Mouse (Mus musculus) liver, embryonic 14.5 days (tissue): Measurements from ENCODE around the gene Astn2. TPM values are rescaled to one million over a fixed set of nuclear protein-coding genes. Genes with fewer than 3 reads are reported as not detected.

Experiments
- ATAC-seq: fragments of 200-750 bp; cut with Nextera tagmentation; 2 replicates; pipeline ENCODE4 v1.8.0; 2017; ENCODE audit warnings: moderate number of reproducible peaks, mild to moderate bottlenecking, moderate library complexity; ENCODE audit not compliant: insufficient read depth
- DNase-seq, 3 experiments: peaks; one replicate each; pipeline ENCODE4 v3.0.0-alpha.2; 2012 to 2013; ENCODE audit warnings: low read depth in 3 of 3, low spot score in 3 of 3
- H3K27ac ChIP-seq: fragments of 300-500 bp; sonication (generic); 2 replicates; pipeline ENCODE4 v1.5.1; 2014; ENCODE audit warnings: moderate library complexity, mild to moderate bottlenecking, control low read depth, inconsistent platforms
- H3K27me3 ChIP-seq: fragments of 300-500 bp; sonication (generic); 2 replicates; pipeline ENCODE4 v1.6.1; 2014; ENCODE audit warnings: mild to moderate bottlenecking, low read length, moderate library complexity; ENCODE audit not compliant: control insufficient read depth, insufficient read depth
- H3K36me3 ChIP-seq: fragments of 300-500 bp; sonication (generic); replicated peaks from 2 replicates; pipeline ENCODE4 v1.6.1; 2014; ENCODE audit warnings: low read depth; ENCODE audit not compliant: control insufficient read depth, insufficient read depth
- H3K4me1 ChIP-seq, 2 experiments: fragments of 200-500 bp in 1 of 2; fragments of 300-500 bp in 1 of 2; sonication (generic) in 1 of 2; replicated peaks; 2 replicates each; pipeline ENCODE4 v1.6.1; 2012 to 2014; ENCODE audit warnings: antibody characterized with exemption in 1 of 2, inconsistent platforms in 1 of 2, low read length in 1 of 2; ENCODE audit not compliant: control insufficient read depth in 2 of 2, insufficient read depth in 2 of 2
- H3K4me2 ChIP-seq: fragments of 300-500 bp; sonication (generic); 2 replicates; pipeline ENCODE4 v1.6.1; 2014; ENCODE audit warnings: low read depth, mild to moderate bottlenecking, control low read depth, moderate library complexity
- H3K4me3 ChIP-seq, 2 experiments: fragments of 200-500 bp in 1 of 2; fragments of 300-500 bp in 1 of 2; sonication (generic) in 1 of 2; 2 replicates each; pipeline ENCODE4 v1.5.1; 2012 to 2014; ENCODE audit warnings: low read depth in 2 of 2, low read length in 2 of 2, mild to moderate bottlenecking in 2 of 2, control low read depth in 1 of 2, inconsistent platforms in 1 of 2, moderate library complexity in 1 of 2; ENCODE audit not compliant: insufficient read depth in 1 of 2
- H3K9ac ChIP-seq: fragments of 300-500 bp; sonication (generic); replicated peaks from 2 replicates; pipeline ENCODE4 v1.6.1; 2014; ENCODE audit warnings: mild to moderate bottlenecking, control low read depth, moderate library complexity
- H3K9me3 ChIP-seq: fragments of 300-500 bp; sonication (generic); 2 replicates; pipeline ENCODE4 v1.6.1; 2016; ENCODE audit warnings: low read length, mixed read lengths; ENCODE audit not compliant: control insufficient read depth
- CTCF ChIP-seq: IDR thresholded peaks from 2 replicates; pipeline ENCODE4 v1.5.1; 2016; ENCODE audit warnings: antibody characterized with exemption, low read depth, control low read depth
- EP300 ChIP-seq: IDR thresholded peaks from 2 replicates; pipeline ENCODE4 v1.6.1; 2016; ENCODE audit warnings: antibody characterized with exemption, low read depth
- WGBS: fragments of 180-500 bp; shearing (Covaris S2); extraction: QIAGEN DNeasy Blood & Tissue Kit; methylation state at CpG from one replicate; pipeline ENCODE4 v1.1.7; 2014; ENCODE audit not compliant: insufficient replicate concordance; 5-methylcytosine and 5-hydroxymethylcytosine counted together
- polyA plus RNA-seq, 2 experiments: library from polyadenylated mRNA; depleted of rRNA in 1 of 2; stranded (reverse) in 1 of 2; unstranded in 1 of 2; fragments of >200 nt; fragmentation: Nextera tagmentation in 1 of 2; extraction: Ambion mirVana in 1 of 2; gene quantifications; 2 replicates each; pipeline versions ENCODE4 v1.2.1 to v1.2.3; 2012 to 2014

The Astn2 gene
- polyA plus RNA-seq, 2 experiments: 0.16 TPM; not detected in 1

- DNase-seq: no peak
Measured at GRCm38 (mm10) chr4:65813500-65814175, 590.8 kb downstream of the Astn2 start.

DNA sequence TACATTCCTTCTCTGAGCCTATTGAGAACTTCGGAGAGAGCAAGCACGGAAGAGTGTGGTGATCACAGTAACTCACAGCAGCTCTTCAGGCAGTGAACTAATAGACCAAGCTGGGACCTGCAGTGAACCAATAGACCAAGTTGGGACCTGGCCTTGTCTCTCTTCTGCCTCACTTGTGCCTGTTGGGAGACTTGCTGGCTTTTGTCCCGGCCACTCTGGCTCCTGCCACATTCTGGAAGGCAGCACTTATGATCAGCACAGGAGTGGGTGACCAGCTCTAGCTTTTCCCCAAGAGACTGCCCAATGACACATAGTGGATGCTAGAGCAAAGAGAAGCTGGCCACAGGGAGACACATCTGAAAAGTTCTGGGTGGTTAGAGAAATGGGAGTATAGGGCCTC, 597.1 kb downstream of the Astn2 start:
- WGBS: 55% methylated on average over 3 of the region's 3 CpGs
- Histone ChIP-seq H3K4me1 (no peaks in the 10 kb centered on the region), H3K27ac (no peak overlapping the region), H3K4me3 (no peak overlapping the region), H3K4me2 (no peak overlapping the region), H3K27me3 (no peaks in the 10 kb centered on the region), H3K9me3 (no peaks in the 10 kb centered on the region), H3K9ac (no peak overlapping the region), H3K36me3 (no peaks in the 10 kb centered on the region)
- DNase-seq (no peak), ATAC-seq (no peak)
- TF ChIP-seq EP300 (no peak), CTCF (no peak)

More at GRCm38 (mm10) chr4:65813500-65814175, 590.8 kb downstream of the Astn2 start:
- no peaks in the 10 kb centered on the region for H3K4me1 ChIP-seq
- no peak overlapping the region for H3K4me2 ChIP-seq
- no peak overlapping the region for H3K4me3 ChIP-seq
- no peaks in the 10 kb centered on the region for H3K9me3 ChIP-seq
- 71% methylated on average over 1 of the region's 1 CpGs for WGBS
- no peak for TF ChIP-seq EP300
- TF ChIP-seq CTCF: no peak
- H3K36me3 ChIP-seq: no peaks in the 10 kb centered on the region
- no peak overlapping the region for H3K9ac ChIP-seq
- H3K27me3 ChIP-seq: no peaks in the 10 kb centered on the region
- no peak for ATAC-seq
- no peak overlapping the region for H3K27ac ChIP-seq

- no peak overlapping the region for H3K4me3 ChIP-seq
- no peaks in the 10 kb centered on the region for H3K4me1 ChIP-seq
- no peak overlapping the region for H3K9ac ChIP-seq
- H3K27me3 ChIP-seq: no peaks in the 10 kb centered on the region
- H3K36me3 ChIP-seq: no peaks in the 10 kb centered on the region
- 51% methylated on average over 3 of the region's 3 CpGs for WGBS
- ATAC-seq: no peak
- no peak overlapping the region for H3K27ac ChIP-seq
- H3K9me3 ChIP-seq: no peaks in the 10 kb centered on the region
- TF ChIP-seq CTCF (no peak), EP300 (no peak)
- no peak overlapping the region for H3K4me2 ChIP-seq
- no peak for DNase-seq
Measured at GRCm38 (mm10) chr4:65801204-65801603, 603.2 kb downstream of the Astn2 start.

- Histone ChIP-seq H3K4me1 (no peaks in the 10 kb centered on the region), H3K4me2 (no peak overlapping the region), H3K9ac (no peak overlapping the region), H3K9me3 (no peaks in the 10 kb centered on the region), H3K27ac (no peak overlapping the region), H3K27me3 (no peaks in the 10 kb centered on the region), H3K36me3 (no peaks in the 10 kb centered on the region), H3K4me3 (no peak overlapping the region)
- ATAC-seq (no peak), DNase-seq (no peak)
- TF ChIP-seq CTCF (no peak), EP300 (no peak)
Measured at GRCm38 (mm10) chr4:65791051-65791450, 613.4 kb downstream of the Astn2 start.

GRCm38 (mm10) chr4:65773368-65774010, 630.9 kb downstream of the Astn2 start:
- DNase-seq (no peak), ATAC-seq (no peak)
- Histone ChIP-seq H3K36me3 (no peaks in the 10 kb centered on the region), H3K9me3 (no peaks in the 10 kb centered on the region), H3K9ac (no peak overlapping the region), H3K27ac (no peak overlapping the region), H3K4me1 (no peaks in the 10 kb centered on the region), H3K27me3 (no peaks in the 10 kb centered on the region), H3K4me2 (no peak overlapping the region), H3K4me3 (no peak overlapping the region)
- WGBS: 64% methylated on average over 5 of the region's 5 CpGs
- TF ChIP-seq EP300 (no peak), CTCF (no peak)
